Mouse (Mus musculus) forebrain, embryonic 14.5 days (tissue): ENCODE data around the gene Dnah14. TPM values are rescaled to one million over a fixed set of nuclear protein-coding genes. Genes with fewer than 3 reads are reported as not detected.

Source experiments
- ATAC-seq: fragments of 200-750 bp; cut with Nextera tagmentation; 2 replicates; pipeline ENCODE4 v1.8.0; 2017; ENCODE audit warnings: mild to moderate bottlenecking, moderate library complexity
- DNase-seq: peaks from one replicate; pipeline ENCODE4 v3.0.0-alpha.2; 2015; ENCODE audit warnings: low spot score
- H3K27ac ChIP-seq: fragments of 300-500 bp; sonication (generic); 2 replicates; pipeline ENCODE4 v1.5.1; 2014; ENCODE audit warnings: low read depth, mild to moderate bottlenecking, control low read depth, low read length, moderate library complexity
- H3K27me3 ChIP-seq: fragments of 300-500 bp; sonication (generic); replicated peaks from 2 replicates; pipeline ENCODE4 v1.6.1; 2014; ENCODE audit warnings: low read length, control low read depth, mixed read lengths; ENCODE audit not compliant: control insufficient read depth, insufficient read depth
- H3K36me3 ChIP-seq: fragments of 300-500 bp; sonication (generic); 2 replicates; pipeline ENCODE4 v1.6.1; 2014; ENCODE audit warnings: low read length, control low read depth; ENCODE audit not compliant: control insufficient read depth, insufficient read depth
- H3K4me1 ChIP-seq: fragments of 300-500 bp; sonication (generic); 2 replicates; pipeline ENCODE4 v1.6.1; 2014; ENCODE audit warnings: antibody characterized with exemption, low read length, control low read depth; ENCODE audit not compliant: control insufficient read depth, insufficient read depth
- H3K4me2 ChIP-seq: fragments of 300-500 bp; sonication (generic); 2 replicates; pipeline ENCODE4 v1.6.1; 2014; ENCODE audit warnings: mild to moderate bottlenecking, control low read depth, low read length
- H3K4me3 ChIP-seq: fragments of 300-500 bp; sonication (generic); 2 replicates; pipeline ENCODE4 v1.5.1; 2014; ENCODE audit warnings: low read depth, low read length, control low read depth
- H3K9ac ChIP-seq: fragments of 300-500 bp; sonication (generic); 2 replicates; pipeline ENCODE4 v1.6.1; 2014; ENCODE audit warnings: mild to moderate bottlenecking, low read length, control low read depth, moderate library complexity
- H3K9me3 ChIP-seq: fragments of 300-500 bp; sonication (generic); replicated peaks from 2 replicates; pipeline ENCODE4 v1.6.1; 2016; ENCODE audit warnings: low read length, control low read depth, mixed read lengths; ENCODE audit not compliant: control insufficient read depth
- WGBS: fragments of 180-500 bp; shearing (Covaris S2); extraction: QIAGEN DNeasy Blood & Tissue Kit; methylation state at CpG from one replicate; pipeline ENCODE4 v1.1.7; 2014; 5-methylcytosine and 5-hydroxymethylcytosine counted together
- polyA plus RNA-seq: library from polyadenylated mRNA; unstranded; fragments of >200 nt; fragmentation: Nextera tagmentation; extraction: Ambion mirVana; gene quantifications from 2 replicates; pipeline ENCODE4 v1.2.1, GENCODE M21; 2014

Gene Dnah14
- polyA plus RNA-seq, 1 experiment from 2014 or later: 1.2 TPM

- Histone ChIP-seq H3K36me3 (no peaks in the 10 kb centered on the region), H3K27ac (no peak overlapping the region), H3K4me1 (no peaks in the 10 kb centered on the region), H3K4me3 (no peak overlapping the region), H3K9ac (no peak overlapping the region), H3K9me3 (no peaks in the 10 kb centered on the region), H3K27me3 (no peaks in the 10 kb centered on the region), H3K4me2 (no peak overlapping the region)
- DNase-seq (no peak), ATAC-seq (no peak)
- 93% methylated on average over 8 of the region's 8 CpGs for WGBS
Measured at GRCm38 (mm10) chr1:181549987-181550386, 26.4 kb upstream of the Dnah14 start.

DNA sequence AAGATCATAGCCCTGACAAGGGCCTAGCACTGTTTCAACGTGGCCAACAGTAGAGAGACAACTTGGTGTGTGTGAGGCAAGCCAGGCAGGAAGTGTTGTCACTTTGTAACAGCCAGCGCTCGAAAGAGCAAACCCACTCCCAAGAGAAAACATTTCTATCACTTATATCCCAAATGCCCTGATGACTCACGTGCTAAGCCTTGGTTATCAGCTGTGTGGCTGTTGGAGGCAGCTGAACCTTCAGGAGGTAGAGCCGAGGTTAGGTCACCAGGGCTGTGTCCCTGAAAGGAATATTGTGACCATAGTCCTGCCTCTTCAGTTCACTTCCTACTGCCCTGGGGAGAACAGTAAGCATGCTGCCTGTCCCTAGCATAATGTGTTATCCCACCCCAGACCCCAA, 25.5 kb upstream of the Dnah14 start:
- 72% methylated on average over 5 of the region's 5 CpGs for WGBS

GRCm38 (mm10) chr1:181552533-181553410, 23.6 kb upstream of the Dnah14 start:
- Histone ChIP-seq H3K27ac (no peak overlapping the region), H3K36me3 (no peaks in the 10 kb centered on the region), H3K4me2 (no peak overlapping the region), H3K27me3 (no peaks in the 10 kb centered on the region), H3K4me1 (no peaks in the 10 kb centered on the region), H3K9ac (no peak overlapping the region), H3K9me3 (no peaks in the 10 kb centered on the region), H3K4me3 (no peak overlapping the region)
- peak; percentile 42; the same call in 1 of the 2 replicates for ATAC-seq
- 42% methylated on average over 10 of the region's 10 CpGs for WGBS
- DNase-seq: peak; percentile 58

More for the DNA sequence above, 25.5 kb upstream of the Dnah14 start:
- no peak for ATAC-seq
- DNase-seq: no peak
- no peaks in the 10 kb centered on the region for H3K27me3 ChIP-seq
- no peaks in the 10 kb centered on the region for H3K4me1 ChIP-seq
- H3K4me2 ChIP-seq: no peak overlapping the region
- H3K27ac ChIP-seq: no peak overlapping the region
- H3K9ac ChIP-seq: no peak overlapping the region
- no peaks in the 10 kb centered on the region for H3K9me3 ChIP-seq
- no peak overlapping the region for H3K4me3 ChIP-seq
- H3K36me3 ChIP-seq: no peaks in the 10 kb centered on the region

DNA sequence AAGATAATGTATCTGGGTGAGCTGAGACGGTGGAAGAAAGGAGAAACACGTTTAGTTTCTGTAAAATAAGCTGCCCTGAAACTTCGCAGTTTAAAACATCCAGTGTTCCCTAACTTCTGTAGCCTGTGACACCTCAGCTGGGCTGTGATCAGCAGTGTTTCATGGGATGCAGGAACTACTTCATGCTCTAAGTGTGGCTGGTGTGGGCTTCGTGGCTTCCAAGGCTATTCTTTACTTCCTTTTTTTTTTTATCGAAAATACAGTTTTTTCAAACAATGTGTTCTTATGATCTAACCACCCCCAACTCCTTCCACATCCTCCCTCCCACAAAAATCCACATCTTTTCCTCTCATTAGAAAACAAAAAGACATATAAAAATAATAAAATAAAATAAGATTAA, 20.9 kb upstream of the Dnah14 start:
- ATAC-seq (no peak), DNase-seq (no peak)
- H3K9me3 ChIP-seq: no peaks in the 10 kb centered on the region
- H3K4me1 ChIP-seq: no peaks in the 10 kb centered on the region
- H3K27me3 ChIP-seq: no peaks in the 10 kb centered on the region
- WGBS: 87% methylated on average over 5 of the region's 5 CpGs
- H3K9ac ChIP-seq: no peak overlapping the region
- no peak overlapping the region for H3K4me2 ChIP-seq
- H3K27ac ChIP-seq: no peak overlapping the region
- H3K36me3 ChIP-seq: no peaks in the 10 kb centered on the region
- H3K4me3 ChIP-seq: no peak overlapping the region

GRCm38 (mm10) chr1:181559655-181560054, 16.7 kb upstream of the Dnah14 start:
- H3K9ac ChIP-seq: no peak overlapping the region
- 85% methylated on average over 10 of the region's 10 CpGs for WGBS

DNA sequence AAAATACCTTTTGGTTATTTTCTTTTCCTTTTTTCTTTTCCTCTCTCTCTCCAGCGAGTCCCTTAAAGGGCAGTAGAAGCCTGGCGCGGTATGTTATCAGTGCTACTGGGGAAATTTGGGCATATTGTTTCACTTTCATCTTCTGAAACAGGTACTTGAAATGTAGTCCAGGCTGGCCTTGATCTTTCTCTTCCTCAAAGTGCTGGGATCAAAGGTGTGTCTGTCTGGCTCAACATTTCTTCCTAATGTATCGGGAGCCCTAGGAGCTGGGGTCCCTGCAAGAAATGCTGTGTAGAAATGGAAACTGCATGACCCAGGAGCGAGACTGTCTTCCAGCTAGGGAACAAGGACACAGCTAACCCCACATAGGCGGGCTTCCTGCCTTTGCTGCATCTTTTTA, 16.0 kb upstream of the Dnah14 start:
- Histone ChIP-seq H3K9me3 (no peaks in the 10 kb centered on the region), H3K4me1 (peaks cover 10% of the 10 kb centered on the region), H3K36me3 (no peaks in the 10 kb centered on the region), H3K27ac (peak overlapping the region; percentile 49), H3K4me3 (no peak overlapping the region), H3K27me3 (no peaks in the 10 kb centered on the region), H3K4me2 (no peak overlapping the region), H3K9ac (no peak overlapping the region)
- DNase-seq (no peak), ATAC-seq (no peak)
- 87% methylated on average over 6 of the region's 6 CpGs for WGBS

More at GRCm38 (mm10) chr1:181559655-181560054, 16.7 kb upstream of the Dnah14 start:
- ATAC-seq (no peak), DNase-seq (no peak)
- no peak overlapping the region for H3K27ac ChIP-seq
- H3K27me3 ChIP-seq: no peaks in the 10 kb centered on the region
- no peaks in the 10 kb centered on the region for H3K36me3 ChIP-seq
- H3K4me2 ChIP-seq: no peak overlapping the region
- H3K4me3 ChIP-seq: no peak overlapping the region
- peaks cover 10% of the 10 kb centered on the region for H3K4me1 ChIP-seq
- H3K9me3 ChIP-seq: no peaks in the 10 kb centered on the region

- 37% methylated on average over 9 of the region's 9 CpGs for WGBS
- Histone ChIP-seq H3K9ac (no peak overlapping the region), H3K4me3 (no peak overlapping the region), H3K4me2 (no peak overlapping the region), H3K9me3 (no peaks in the 10 kb centered on the region), H3K27me3 (no peaks in the 10 kb centered on the region), H3K4me1 (peaks cover 10% of the 10 kb centered on the region), H3K27ac (peak overlapping the region; percentile 17; the same call in 1 of the 2 replicates), H3K36me3 (no peaks in the 10 kb centered on the region)
- ATAC-seq: peak; percentile 20; the same call in 1 of the 2 replicates
- DNase-seq: peak; percentile 50
Measured at GRCm38 (mm10) chr1:181560896-181561767, 15.2 kb upstream of the Dnah14 start.

DNA sequence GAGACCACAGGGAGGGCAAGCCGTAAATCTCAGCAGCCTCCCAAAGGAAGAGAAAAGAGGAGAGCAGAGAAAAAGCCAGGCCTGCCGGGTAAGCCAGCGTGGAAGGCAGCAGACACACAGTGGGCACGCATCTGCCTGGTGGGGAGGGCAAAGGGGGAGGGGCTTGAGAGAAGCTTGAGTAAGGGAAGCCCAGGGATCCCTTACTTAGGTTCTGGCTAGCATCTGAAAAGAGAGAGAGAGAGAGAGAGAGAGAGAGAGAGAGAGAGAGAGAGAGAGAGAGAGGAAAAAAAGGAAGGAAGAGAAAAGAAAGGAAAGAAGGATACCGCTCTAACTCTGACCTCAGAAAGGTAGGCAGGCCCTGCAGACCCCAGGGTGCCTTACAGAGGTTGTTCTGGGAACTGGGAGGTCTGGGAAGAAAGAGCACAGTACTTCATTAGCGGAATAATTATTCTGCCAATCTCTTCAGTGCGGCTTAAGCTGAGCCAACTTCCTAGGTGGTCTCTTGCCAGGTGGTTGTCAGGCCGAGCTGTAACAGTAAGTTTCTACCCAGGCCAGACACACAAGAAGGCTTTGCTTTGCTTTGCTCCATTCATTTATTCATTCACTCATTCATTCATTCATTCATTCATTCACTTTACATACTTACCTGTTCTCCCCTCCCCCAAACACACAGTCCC, 14.5 kb upstream of the Dnah14 start:
- peak; percentile 83 for ATAC-seq
- H3K4me2 ChIP-seq: no peak overlapping the region
- no peaks in the 10 kb centered on the region for H3K36me3 ChIP-seq
- 8% methylated on average over 8 of the region's 8 CpGs for WGBS
- H3K27me3 ChIP-seq: no peaks in the 10 kb centered on the region
- H3K27ac ChIP-seq: no peak overlapping the region
- H3K9ac ChIP-seq: no peak overlapping the region
- H3K4me3 ChIP-seq: no peak overlapping the region
- DNase-seq: peak; percentile 79
- H3K4me1 ChIP-seq: peaks cover 10% of the 10 kb centered on the region
- H3K9me3 ChIP-seq: no peaks in the 10 kb centered on the region
